Mouse (Mus musculus): ENCODE measurements around the gene Ppp1r26. TPM values are rescaled to one million over a fixed set of nuclear protein-coding genes. Genes with fewer than 3 reads are reported as not detected.

The Ppp1r26 gene
- polyA plus RNA-seq, 1 experiment, result 11.5 TPM

- Histone ChIP-seq H3K27me3 (ENCODE audit: control insufficient read depth, insufficient read depth, low read length) (no peaks in the 10 kb centered on the region), H3K27ac (ENCODE audit: insufficient read depth, low read length) (no peak overlapping the region), H3K4me3 (replicated peaks; ENCODE audit: insufficient read depth, low read depth, low read length) (no peak overlapping the region), H3K4me1 (ENCODE audit: control insufficient read depth, insufficient read depth, low read length) (no peaks in the 10 kb centered on the region)
- no peak for TF ChIP-seq POLR2A (IDR thresholded peaks at IDR 0.05; ENCODE audit: borderline replicate concordance, insufficient read depth, low read length)
- no peak for TF ChIP-seq CTCF (IDR thresholded peaks at IDR 0.05; ENCODE audit: borderline replicate concordance, insufficient read depth, low read depth, low read length)
- no peak for DNase-seq
- WGBS, result 90% methylated on average over 13 of the region's 13 CpGs
Measured at GRCm38 (mm10) chr2:28504676-28505075, 58.1 kb downstream of the Ppp1r26 start.

Other genes with a start within 250 kb of the Ppp1r26 start
- gene 1700007K13Rik, start 19.5 kb downstream of the Ppp1r26 start, polyA plus RNA-seq (2012; rRNA removed), result 4.0 TPM in 2 replicates
- 43.2 and 44.5 TPM in 2 replicates for gene Mrps2, start 21.3 kb downstream of the Ppp1r26 start, polyA plus RNA-seq (2012; rRNA removed)
- 1.1 and 1.5 TPM in 2 replicates for gene Gbgt1, start 50.1 kb downstream of the Ppp1r26 start, polyA plus RNA-seq (2012; rRNA removed)
- 0.48 TPM in 1 of 2 replicates, not detected in the other for gene Gm10134, start 59.3 kb downstream of the Ppp1r26 start, polyA plus RNA-seq (2012; rRNA removed)
- gene Ralgds, start 66.3 kb downstream of the Ppp1r26 start, polyA plus RNA-seq (2012; rRNA removed), result 133 and 151 TPM in 2 replicates
- 0.10 TPM in 2 replicates for gene Cel, start 116.6 kb downstream of the Ppp1r26 start, polyA plus RNA-seq (2012; rRNA removed)
- 32.4 and 32.6 TPM in 2 replicates for gene Gtf3c5, start 137.0 kb downstream of the Ppp1r26 start, polyA plus RNA-seq (2012; rRNA removed)
- 0.18 TPM in 1 of 2 replicates, not detected in the other for gene Gfi1b, start 175.2 kb downstream of the Ppp1r26 start, polyA plus RNA-seq (2012; rRNA removed)
- gene Tsc1, start 194.4 kb downstream of the Ppp1r26 start, polyA plus RNA-seq (2012; rRNA removed), result 34.4 and 34.9 TPM in 2 replicates